Mouse (Mus musculus) gastrocnemius, adult 8-10 months (tissue): ENCODE measurements around the gene Rab13. TPM values are rescaled to one million over a fixed set of nuclear protein-coding genes. Genes with fewer than 3 reads are reported as not detected.

Experiments used
- DNase-seq, 2 experiments: peaks; one replicate each; pipeline ENCODE4 v3.0.0; 2022; ENCODE audit warnings: low spot score in 2 of 2
- total RNA-seq, 4 experiments: library from RNA; stranded (reverse); gene quantifications; 2 replicates each; pipeline ENCODE4 v1.2.4; 2022

Gene Rab13
- total RNA-seq, result 10 to 100 TPM in 1 of 4 experiments, 1 to 10 TPM in 3; 5.7 to 11.6 (median 8.8) TPM

GRCm38 (mm10) chr3:90213377-90213866, at the start of gene Rab13, which contains the start of gene Rps27:
TSS of gene Rab13 (plus strand) at chr3:90213695.
TSS of gene Rps27 (minus strand) at chr3:90213651.
- DNase-seq, result peak; percentile 84 to 85

- no peak for DNase-seq
These were observed 33.9 kb upstream of the Rab13 start for GRCm38 (mm10) chr3:90179566-90179965.

GRCm38 (mm10) chr3:90183581-90183980, 29.9 kb upstream of the Rab13 start:
- DNase-seq, result no peak

GRCm38 (mm10) chr3:90190859-90191510, 22.5 kb upstream of the Rab13 start:
- no peak for DNase-seq

- DNase-seq, result no peak
These were observed 18.7 kb upstream of the Rab13 start for GRCm38 (mm10) chr3:90194759-90195158.

- DNase-seq, result no peak
These were observed 17.9 kb upstream of the Rab13 start for GRCm38 (mm10) chr3:90195644-90196043.

GRCm38 (mm10) chr3:90197548-90197947, 15.9 kb upstream of the Rab13 start:
- DNase-seq, result no peak

- DNase-seq, result no peak
These were observed 10.6 kb upstream of the Rab13 start for GRCm38 (mm10) chr3:90202884-90203283.

GRCm38 (mm10) chr3:90203619-90204018, 9.9 kb upstream of the Rab13 start:
- DNase-seq, result no peak

GRCm38 (mm10) chr3:90204582-90204981, 8.9 kb upstream of the Rab13 start:
- DNase-seq, result no peak

GRCm38 (mm10) chr3:90208662-90209061, 4.8 kb upstream of the Rab13 start:
- no peak for DNase-seq

- no peak for DNase-seq
These were observed 3.5 kb upstream of the Rab13 start for GRCm38 (mm10) chr3:90209908-90210566.

- no peak for DNase-seq
These were observed 1.8 kb upstream of the Rab13 start for GRCm38 (mm10) chr3:90211475-90212398.

- no peak for DNase-seq
These were observed 772 bp upstream of the Rab13 start for GRCm38 (mm10) chr3:90212723-90213122.

- DNase-seq, result no peak
These were observed 625 bp downstream of the Rab13 start for GRCm38 (mm10) chr3:90213956-90214684.

- DNase-seq, result no peak
These were observed 2.4 kb downstream of the Rab13 start for GRCm38 (mm10) chr3:90215825-90216380.

GRCm38 (mm10) chr3:90220088-90220487, 6.6 kb downstream of the Rab13 start:
- DNase-seq, result no peak

- DNase-seq, result peak; percentile 47 to 64
These were observed 7.0 kb downstream of the Rab13 start for GRCm38 (mm10) chr3:90220531-90220951.

GRCm38 (mm10) chr3:90221123-90221522, 7.6 kb downstream of the Rab13 start:
- no peak for DNase-seq

- no peak for DNase-seq
These were observed 9.0 kb downstream of the Rab13 start for GRCm38 (mm10) chr3:90222455-90222854.

- DNase-seq, result no peak
These were observed 9.4 kb downstream of the Rab13 start for GRCm38 (mm10) chr3:90222941-90223340.
